Mouse (Mus musculus) erythroblast, embryonic 14.5 days (primary cell): Measurements from ENCODE around the gene Zfhx3.

Source experiments
- GATA1 ChIP-seq: IDR thresholded peaks from 2 replicates; pipeline ENCODE4 v1.6.1; 2012; ENCODE audit warnings: low read length, inconsistent platforms, mixed read lengths
- TAL1 ChIP-seq: IDR thresholded peaks from 3 replicates; pipeline ENCODE4 v1.6.1; 2012; ENCODE audit warnings: low read length, inconsistent platforms, mixed read lengths

DNA sequence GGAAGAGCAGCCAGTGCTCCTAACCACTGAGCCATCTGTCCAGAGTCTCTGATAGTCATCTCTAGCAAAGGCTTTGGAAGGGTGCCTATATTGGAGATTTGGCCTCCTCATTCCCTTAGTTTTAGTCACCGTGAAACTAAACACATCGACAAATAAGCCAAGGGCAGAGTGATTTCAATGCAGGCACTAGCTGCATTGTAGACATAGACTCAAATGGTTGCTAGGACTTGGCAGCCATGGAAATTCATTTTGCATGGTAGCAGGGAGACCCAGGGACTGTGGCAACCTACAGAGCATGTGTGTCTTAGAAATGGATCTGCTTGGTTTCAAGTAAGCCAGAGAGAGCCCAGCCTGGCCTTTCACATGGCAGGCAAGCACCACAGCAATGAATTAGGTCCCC, 435.6 kb downstream of the Zfhx3 start:
- TF ChIP-seq GATA1 (no peak), TAL1 (no peak)
